Mouse (Mus musculus) adrenal gland, adult 8-10 months (tissue): ENCODE results near the gene Prcd. TPM values are rescaled to one million over a fixed set of nuclear protein-coding genes. Genes with fewer than 3 reads are reported as not detected.
A peak's percentile ranks its signal among the peaks of the same experiment; 100 is the strongest.
"Not testable (repeated sequence)": the region's sequence is repeated elsewhere in the genome, so short reads cannot be mapped to it uniquely, and the experiment has no call there.

Experiments used
- DNase-seq: peaks from one replicate; pipeline ENCODE4 v3.0.0; 2022
- total RNA-seq, 4 experiments: library from RNA; stranded (reverse); gene quantifications; 2 replicates each; pipeline ENCODE4 v1.2.4; 2022

Gene Prcd
- total RNA-seq = 10 to 100 TPM; 16.6 to 27.2 (median 22.8) TPM

GRCm38 (mm10) chr11:116653234-116653633 is at the start of gene Prcd:
TSS of gene Prcd (plus strand) at chr11:116653534.
- DNase-seq = no peak

- no peak for DNase-seq
These were observed 49.2 kb upstream of the Prcd start for GRCm38 (mm10) chr11:116604097-116604496.

- no peak for DNase-seq
These were observed 45.6 kb upstream of the Prcd start for GRCm38 (mm10) chr11:116607717-116608116.

GRCm38 (mm10) chr11:116609965-116610630 is 43.2 kb upstream of the Prcd start:
- DNase-seq = no peak

- not testable (repeated sequence) for DNase-seq
These were observed 42.2 kb upstream of the Prcd start for GRCm38 (mm10) chr11:116611168-116611567.

- no peak for DNase-seq
These were observed 41.5 kb upstream of the Prcd start for GRCm38 (mm10) chr11:116611883-116612282.

GRCm38 (mm10) chr11:116612554-116612953 is 40.8 kb upstream of the Prcd start:
- no peak for DNase-seq

- no peak for DNase-seq
These were observed 40.1 kb upstream of the Prcd start for GRCm38 (mm10) chr11:116613234-116613633.

- DNase-seq = no peak
These were observed 37.4 kb upstream of the Prcd start for GRCm38 (mm10) chr11:116615735-116616437.

GRCm38 (mm10) chr11:116616438-116617118 is 36.8 kb upstream of the Prcd start:
- no peak for DNase-seq

- DNase-seq = no peak
These were observed 35.7 kb upstream of the Prcd start for GRCm38 (mm10) chr11:116617641-116618040.

- no peak for DNase-seq
These were observed 34.7 kb upstream of the Prcd start for GRCm38 (mm10) chr11:116618666-116619065.

- DNase-seq = no peak
These were observed 34.2 kb upstream of the Prcd start for GRCm38 (mm10) chr11:116619156-116619555.

- DNase-seq = no peak
These were observed 33.8 kb upstream of the Prcd start for GRCm38 (mm10) chr11:116619561-116619960.

- DNase-seq = no peak
These were observed 33.3 kb upstream of the Prcd start for GRCm38 (mm10) chr11:116620073-116620472.

- no peak for DNase-seq
These were observed 32.6 kb upstream of the Prcd start for GRCm38 (mm10) chr11:116620559-116621253.

GRCm38 (mm10) chr11:116621258-116621704 is 32.1 kb upstream of the Prcd start:
- DNase-seq = peak; percentile 94

GRCm38 (mm10) chr11:116623281-116624124 is 29.8 kb upstream of the Prcd start:
- DNase-seq = no peak

- peak; percentile 82 for DNase-seq
These were observed 29.1 kb upstream of the Prcd start for GRCm38 (mm10) chr11:116624131-116624832.

GRCm38 (mm10) chr11:116625081-116626000 is 28.0 kb upstream of the Prcd start:
- DNase-seq = no peak
